Mouse (Mus musculus) ovary, postnatal 36 days (tissue): ENCODE data around the gene Uvrag.
"Not testable (repeated sequence)": the region's sequence is repeated elsewhere in the genome, so short reads cannot be mapped to it uniquely, and the experiment has no call there.

Source experiments
- DNase-seq: peaks from one replicate; pipeline ENCODE4 v3.0.0; 2022; ENCODE audit warnings: low spot score, mixed read lengths

Gene Uvrag

GRCm38 (mm10) chr7:99097781-99098180, 43.2 kb downstream of the Uvrag start:
- DNase-seq = no peak

DNA sequence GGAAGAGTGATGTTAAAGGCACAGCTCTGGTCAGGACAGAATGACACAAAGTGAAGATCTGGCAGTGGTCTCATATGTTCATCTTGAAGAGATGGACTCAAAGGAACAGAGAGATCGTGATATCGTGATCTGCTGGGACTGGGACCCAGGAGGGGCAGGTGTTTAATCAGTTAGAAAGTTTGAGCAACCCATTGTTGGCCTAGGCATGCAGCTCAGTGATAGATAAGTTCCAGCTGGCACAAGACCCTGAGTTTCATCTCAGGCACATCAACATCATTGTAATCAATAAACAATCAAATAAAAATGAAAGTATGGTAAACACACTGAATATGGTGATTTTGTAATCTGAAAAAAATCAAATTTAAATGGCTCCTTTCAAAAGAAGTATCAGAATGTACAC, 43.8 kb downstream of the Uvrag start:
- DNase-seq = no peak

GRCm38 (mm10) chr7:99095191-99095590, 45.8 kb downstream of the Uvrag start:
- no peak for DNase-seq

GRCm38 (mm10) chr7:99094336-99094735, 46.6 kb downstream of the Uvrag start:
- DNase-seq = no peak

DNA sequence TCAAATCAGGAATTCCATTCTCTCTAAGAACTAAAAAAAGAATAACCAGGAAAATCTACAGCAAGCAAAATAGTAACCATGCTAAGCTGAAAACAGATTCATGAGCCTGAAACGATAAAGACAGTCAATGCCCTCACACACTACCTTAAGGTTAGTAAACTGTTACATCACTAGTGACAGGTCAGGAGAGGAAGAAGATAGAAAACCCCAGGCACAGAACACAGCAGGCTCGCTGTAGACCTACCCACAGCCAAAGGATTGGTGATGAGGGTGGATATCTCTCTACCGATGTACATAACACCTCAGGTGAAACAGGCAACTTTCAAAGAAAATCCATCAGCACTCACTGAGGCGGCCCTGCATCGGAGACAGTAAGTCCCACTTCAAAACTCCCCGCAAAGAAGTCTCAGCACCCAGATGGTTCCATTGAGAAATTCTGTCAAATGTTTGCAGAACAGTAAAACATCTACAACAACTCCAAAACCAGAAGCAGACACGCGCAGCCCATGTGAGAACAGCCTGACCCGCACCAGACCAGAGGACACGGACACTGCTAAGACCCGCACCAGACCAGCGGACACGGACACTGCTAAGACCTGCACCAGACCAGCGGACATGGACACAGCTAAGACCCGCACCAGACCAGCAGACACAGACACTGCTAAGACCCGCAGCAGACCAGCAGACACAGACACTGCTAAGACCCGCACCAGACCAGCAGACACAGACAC, 48.9 kb downstream of the Uvrag start:
- DNase-seq = no peak

DNA sequence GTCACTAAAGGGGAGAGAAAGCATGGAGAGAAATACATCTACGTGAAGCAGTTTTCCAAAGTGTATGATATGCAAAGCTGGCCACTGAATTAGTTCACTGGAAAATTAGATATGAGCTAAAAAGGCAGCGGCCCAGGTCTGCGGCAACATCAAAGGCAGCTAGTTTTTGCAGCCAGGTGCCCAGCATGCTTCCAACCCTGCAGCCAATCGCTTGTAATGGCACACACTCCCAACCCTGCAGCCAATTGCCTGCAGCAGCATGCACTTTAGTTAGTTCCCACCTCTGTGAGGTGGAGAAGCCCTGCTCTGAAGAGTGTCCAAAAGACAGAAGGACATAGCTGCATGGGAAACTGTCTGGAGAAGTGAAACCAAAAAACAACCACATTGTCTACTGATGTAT, 51.2 kb downstream of the Uvrag start:
- no peak for DNase-seq

- DNase-seq = no peak
Observed at GRCm38 (mm10) chr7:99088576-99089346, 52.2 kb downstream of the Uvrag start.

DNA sequence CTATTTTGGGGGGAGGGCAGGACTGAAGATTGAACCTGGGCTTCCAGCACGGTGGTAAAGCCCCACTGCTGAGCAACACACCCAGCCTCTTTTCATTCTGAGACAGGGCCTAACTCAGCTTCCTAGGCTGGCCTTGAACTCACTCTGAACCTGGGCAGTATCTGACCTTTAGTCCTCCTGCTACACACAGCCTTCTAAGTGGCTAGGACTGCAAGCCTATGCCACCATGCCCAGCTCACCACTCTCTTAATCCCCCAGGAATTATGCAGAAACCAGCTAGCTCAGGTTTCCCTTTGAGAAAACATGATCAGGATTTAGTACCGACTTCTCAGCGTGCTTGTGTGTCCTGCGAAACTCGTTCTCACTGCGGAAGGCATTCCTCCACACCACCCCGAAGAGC, 53.4 kb downstream of the Uvrag start:
- no peak for DNase-seq

DNA sequence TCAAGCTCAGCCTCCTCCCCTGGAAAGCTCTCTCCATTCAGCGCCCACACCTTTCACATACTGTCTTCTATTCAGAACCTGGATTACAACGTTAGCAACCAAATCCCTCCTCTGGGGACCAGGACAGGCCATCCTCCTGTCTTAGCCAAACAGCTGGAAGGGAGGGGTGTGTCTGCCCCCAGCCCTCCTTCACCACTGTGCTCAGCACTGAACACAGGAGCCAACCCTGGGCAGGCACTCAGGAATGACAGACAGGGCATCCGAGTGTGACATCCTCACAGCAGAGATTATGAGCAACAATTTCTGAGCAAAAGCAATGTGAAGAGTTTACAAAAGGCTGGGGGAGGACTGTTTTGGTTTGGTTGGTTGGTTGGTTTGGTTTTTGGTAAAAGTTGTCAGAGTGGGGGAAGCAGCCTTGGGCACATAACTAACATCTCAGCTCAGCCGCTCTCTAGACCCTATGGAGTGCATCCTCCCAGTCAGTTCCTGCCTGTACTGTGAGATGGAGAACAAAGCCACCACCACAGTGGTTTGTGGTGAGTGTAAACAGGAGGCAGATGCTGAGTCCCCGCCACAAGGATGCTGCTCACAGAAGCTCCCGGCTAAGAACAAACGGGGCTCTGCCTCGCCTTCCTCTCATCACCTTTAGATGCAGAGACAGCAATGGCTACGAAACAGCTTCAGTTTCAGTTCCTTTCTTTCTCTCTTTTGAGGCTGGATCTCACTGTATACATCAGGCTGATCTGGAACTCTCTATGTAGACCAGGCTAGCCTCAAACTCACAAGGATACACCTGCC, 54.1 kb downstream of the Uvrag start:
- DNase-seq = no peak

DNA sequence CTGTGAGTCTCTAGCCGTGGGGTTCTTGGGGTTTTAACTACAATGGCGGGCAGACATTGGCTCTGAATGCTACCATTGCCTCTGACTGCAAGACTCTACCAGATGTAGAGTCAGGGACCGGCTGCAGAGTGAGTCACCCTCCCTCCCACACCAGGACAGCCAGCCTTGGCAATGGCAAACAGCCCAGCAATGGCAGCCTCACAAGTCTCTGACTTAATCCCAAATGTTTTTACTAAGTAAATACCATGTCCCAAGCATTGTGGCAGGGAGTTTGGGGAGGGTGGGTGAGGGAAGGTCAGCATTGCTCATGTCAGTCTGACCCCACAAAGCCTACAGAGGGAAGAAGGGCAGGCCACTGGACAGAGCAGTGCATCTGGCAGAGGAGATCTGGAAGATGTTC, 55.7 kb downstream of the Uvrag start:
- DNase-seq = peak; percentile 56

DNA sequence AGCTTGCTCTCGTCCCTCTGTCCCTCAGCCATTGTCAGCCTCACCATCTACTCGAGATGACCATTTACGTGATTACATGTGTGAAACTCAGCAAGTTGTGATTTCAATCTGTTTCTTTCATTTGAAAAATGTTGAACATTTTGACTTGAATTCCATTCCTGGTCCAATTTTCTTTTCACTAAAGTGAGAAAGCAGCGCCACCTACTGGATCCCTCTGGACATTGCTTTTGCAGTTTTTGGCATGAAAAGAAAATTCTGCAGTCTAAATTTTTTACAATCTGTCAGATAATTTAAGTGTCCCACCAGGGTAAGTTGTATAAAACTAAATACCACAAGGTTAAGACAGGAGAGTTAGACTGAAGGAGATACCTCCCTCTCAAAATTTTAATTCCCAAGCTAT, 61.4 kb downstream of the Uvrag start:
- peak; percentile 41 for DNase-seq

- DNase-seq = no peak
Observed at GRCm38 (mm10) chr7:99078805-99079204, 62.1 kb downstream of the Uvrag start.

DNA sequence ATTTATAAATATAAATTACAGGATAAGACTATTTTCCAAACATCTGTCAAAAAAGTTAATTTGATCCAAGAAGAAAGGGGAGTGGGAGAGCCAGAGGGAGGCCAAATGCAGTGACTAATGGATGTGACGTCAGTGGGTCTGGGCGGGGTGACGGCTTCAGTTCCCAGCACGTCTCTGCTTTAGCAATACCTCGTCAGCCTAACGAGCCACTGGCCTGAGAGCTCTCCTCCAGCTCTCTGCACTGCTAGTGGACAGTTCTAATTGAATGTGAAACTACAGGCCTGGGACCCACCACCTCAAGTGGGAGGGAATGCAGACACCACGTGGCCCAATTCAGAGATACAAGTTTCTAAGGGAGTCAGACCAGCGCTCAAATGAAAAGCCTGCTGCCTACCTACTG, 63.7 kb downstream of the Uvrag start:
- DNase-seq = peak; percentile 35

- no peak for DNase-seq
Observed at GRCm38 (mm10) chr7:99075101-99075500, 65.8 kb downstream of the Uvrag start.

DNA sequence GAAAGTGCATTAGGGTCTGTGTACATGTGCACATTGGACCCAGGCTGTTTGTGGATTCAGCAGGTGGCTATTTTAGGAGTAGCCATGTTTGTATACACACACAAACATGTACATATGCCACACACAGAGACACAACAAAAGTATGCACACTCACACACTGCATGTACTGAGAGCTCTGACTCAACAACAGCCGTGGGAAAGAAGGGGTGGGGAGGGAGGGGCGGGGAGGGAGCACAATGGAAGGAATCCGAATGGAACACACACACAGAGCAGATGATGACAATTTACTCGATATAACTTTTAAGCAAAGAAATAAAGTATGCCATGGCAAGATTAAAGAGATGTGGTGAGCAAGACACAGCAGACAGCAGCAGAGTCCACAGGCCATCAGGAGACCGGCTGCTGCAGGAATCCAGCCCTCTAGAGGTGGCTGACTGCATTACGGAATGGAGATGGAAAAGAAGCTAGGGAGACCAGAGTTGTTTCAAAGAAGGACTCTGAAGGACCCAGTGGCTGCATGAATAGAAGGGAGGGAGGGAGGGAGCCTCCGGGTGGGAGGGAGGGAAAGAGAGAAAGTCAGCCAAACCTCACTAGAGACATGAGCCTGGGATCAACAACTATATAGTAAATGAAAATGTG, 67.1 kb downstream of the Uvrag start:
- DNase-seq = peak; percentile 33

GRCm38 (mm10) chr7:99067710-99068109, 73.2 kb downstream of the Uvrag start:
- DNase-seq = no peak

DNA sequence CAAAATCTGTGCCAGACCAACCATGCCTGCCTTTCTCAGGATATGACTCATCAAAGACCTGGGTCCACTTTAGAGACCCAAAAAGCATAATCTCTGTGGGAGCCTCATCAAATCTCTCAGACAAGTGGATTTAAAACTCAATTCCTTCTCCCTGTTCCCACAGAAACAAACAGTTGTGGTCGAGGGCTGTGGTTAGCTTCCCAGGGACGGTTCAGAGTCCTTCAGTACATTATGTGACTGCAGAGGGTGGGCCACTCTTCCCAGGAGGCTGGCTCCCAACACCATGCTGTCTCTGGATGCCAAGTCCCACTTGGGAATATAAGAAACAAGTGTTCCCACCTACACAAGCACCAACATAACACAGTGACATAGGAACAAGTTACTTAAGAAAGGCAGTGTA, 75.0 kb downstream of the Uvrag start:
- no peak for DNase-seq

GRCm38 (mm10) chr7:99065391-99065831, 75.5 kb downstream of the Uvrag start:
- no peak for DNase-seq

DNA sequence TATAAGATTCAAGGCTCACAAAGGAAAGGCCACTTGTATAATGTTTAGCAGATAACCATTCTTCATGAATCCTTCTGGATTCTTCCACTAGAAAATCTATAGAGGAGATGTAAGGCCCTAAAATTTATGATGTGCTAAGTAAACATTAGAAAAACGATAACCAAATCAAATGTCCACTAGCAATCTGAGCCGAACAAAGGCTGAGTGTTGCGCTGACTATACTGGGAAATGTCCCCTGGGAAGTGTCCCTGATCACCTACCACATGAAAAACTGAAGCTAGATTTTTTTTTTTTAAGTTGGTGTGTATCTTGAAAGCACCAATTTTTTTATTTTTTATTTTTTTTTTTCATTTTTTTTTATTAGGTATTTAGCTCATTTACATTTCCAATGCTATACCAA, 76.1 kb downstream of the Uvrag start:
- DNase-seq = no peak

GRCm38 (mm10) chr7:99062263-99062662, 78.7 kb downstream of the Uvrag start:
- DNase-seq = not testable (repeated sequence)

DNA sequence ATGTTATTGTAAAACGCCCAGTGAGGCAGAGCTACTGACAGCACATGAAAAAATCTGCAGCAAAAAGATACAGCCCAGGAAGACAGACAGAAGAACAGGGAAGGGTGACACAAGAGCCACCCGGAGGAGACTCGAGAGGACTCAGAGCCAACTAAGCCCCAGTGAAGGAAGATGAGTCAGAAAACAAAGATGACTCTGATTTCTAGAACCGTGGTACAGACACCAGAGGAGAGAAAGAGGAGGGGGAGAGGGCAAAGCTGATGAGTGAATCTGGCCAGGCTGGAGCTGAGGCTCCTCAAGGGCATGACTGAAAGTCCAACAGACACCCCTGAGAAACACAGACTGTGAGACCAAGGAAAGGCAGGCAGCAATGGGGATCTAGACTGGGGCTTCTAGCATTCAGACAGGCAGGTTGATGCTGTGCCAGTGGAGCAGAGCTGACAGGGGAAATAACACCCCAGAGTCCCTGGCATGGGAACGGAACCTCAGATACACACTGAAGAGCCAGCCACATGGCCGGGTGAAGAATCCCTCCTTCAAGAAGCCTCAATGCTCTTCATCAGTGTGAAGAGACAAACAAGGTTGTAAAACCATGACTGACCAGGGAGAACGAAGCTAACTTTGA, 79.8 kb downstream of the Uvrag start:
- no peak for DNase-seq

- DNase-seq = no peak
Observed at GRCm38 (mm10) chr7:99060476-99060875, 80.5 kb downstream of the Uvrag start.
